Mouse (Mus musculus): ENCODE measurements around the gene Phf24.

Phf24 gene

GRCm38 (mm10) chr4:42916617-42917401 lies at the start of gene Phf24:
TSS of gene Phf24 (plus strand) at chr4:42916660.
- no peak for DNase-seq (ENCODE audit: low spot score)

- DNase-seq (ENCODE audit: low spot score) = no peak
Measured at GRCm38 (mm10) chr4:42867390-42867789, 49.1 kb upstream of the Phf24 start.

DNA sequence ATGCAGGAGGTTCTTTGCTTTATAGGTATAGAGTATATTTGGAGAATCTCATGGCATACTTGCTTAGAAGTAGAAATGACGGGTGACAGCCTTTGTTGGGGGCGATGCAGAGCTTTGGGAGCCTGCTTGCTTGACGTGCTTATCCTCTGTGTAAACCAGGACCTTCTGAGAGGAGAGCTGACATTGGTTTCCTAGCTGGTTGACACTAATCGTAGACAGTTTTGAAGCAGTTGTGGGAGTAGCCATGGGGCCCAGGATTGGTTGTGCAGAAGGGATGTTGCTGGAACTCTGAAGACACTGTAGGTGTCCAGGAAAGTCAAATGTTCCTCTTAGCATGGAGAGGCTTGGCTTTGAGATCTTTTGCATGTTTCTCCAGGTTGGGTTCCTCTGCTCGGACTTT lies 48.3 kb upstream of the Phf24 start:
- DNase-seq (ENCODE audit: low spot score) = no peak

DNA sequence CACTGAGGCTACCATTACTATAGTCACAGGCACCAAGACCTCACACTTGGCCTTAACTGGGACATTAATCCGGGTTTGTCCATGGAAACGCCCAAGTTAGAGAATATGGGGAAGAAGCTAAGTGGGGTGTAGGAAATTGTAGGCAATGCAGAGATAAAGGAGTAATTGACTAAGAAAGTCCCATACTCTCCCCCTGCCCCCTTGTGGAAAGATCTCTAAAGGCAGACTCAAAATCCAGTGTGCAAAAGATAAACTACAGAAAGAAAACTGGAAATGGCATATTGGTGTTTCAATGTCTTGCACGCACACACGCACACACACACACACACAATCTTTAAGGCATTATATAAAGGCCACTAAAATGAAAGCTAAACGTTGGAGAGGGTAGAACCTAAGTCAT lies 45.7 kb upstream of the Phf24 start:
- DNase-seq (ENCODE audit: low spot score) = no peak

GRCm38 (mm10) chr4:42872151-42872550 lies 44.3 kb upstream of the Phf24 start:
- no peak for DNase-seq (ENCODE audit: low spot score)

- no peak for DNase-seq (ENCODE audit: low spot score)
Measured at GRCm38 (mm10) chr4:42872746-42873435, 43.6 kb upstream of the Phf24 start.

DNA sequence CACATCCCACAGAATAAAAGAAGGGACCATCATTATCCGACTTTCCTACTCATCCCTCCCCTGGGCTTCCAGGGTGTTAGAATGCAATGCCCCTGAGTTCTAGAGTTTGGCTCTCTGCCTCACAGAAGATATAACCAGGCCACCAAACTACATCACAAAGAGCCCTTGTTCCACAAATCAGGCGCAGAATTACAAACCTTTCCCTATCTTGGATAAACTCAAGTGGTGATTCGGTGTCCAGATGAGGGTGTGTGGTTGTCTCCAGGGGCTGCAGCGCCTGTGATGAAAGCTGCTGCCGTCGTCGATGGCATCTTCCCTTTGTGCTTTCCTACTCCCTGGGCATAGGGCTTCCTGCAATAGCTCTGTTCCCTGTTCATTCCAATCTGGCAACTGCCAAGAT lies 42.3 kb upstream of the Phf24 start, which contains the start of gene Fam205c:
Gene Fam205c (minus strand): TSS at position 101 of the 400 bp plus-strand sequence.
- no peak for DNase-seq (ENCODE audit: low spot score)

DNA sequence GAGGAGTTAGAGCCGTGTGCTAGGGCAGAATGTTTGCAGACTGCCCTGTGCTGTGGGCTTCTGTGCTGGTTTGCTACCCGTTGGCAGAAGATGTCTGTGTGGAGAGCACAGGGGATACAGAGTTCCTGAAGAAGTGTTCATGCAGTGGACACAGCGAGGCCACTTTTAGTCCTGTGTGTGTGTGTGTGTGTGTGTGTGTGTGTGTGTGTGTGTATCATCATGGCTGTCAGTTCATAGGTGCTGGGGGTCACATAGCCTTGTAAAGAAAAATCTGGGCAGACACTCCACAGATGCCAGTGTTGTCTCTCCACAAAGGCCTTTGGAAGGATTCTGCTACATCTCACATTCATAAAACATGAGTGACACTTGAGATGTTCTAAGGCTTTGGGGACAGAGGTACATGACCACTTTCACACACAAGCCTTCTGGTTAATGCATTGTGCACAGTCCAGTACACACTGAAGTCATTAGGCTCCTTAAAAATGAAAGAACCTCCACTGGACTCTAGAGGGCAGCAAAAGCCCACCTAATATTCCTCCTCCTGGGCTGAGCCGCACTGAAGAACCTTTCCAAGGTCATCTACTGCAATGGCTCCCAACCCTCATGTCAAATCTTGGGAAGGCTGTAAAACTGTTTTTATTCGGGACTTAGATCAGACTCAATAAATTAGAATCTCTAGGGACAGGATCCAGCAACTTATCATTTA lies 39.7 kb upstream of the Phf24 start:
- DNase-seq (ENCODE audit: low spot score) = peak; percentile 47

DNA sequence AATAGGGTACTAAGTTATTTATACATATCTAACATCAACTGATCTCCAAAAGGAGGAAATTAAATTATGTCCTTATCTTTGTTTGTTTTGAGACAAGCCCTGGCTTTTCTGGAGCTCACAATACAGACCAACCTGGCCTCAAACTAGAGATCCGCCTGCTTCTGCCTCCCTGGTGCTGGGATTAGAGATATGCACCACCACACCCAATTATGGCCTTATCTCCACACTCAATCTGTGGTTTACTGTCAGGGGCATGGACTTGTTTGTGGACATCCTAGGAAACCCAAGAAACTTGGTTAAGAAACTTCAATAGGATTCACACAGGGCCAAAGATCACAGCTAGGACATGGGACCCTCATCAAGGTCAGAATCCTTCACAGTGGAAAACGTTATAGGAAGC lies 38.8 kb upstream of the Phf24 start:
- no peak for DNase-seq (ENCODE audit: low spot score)

GRCm38 (mm10) chr4:42879829-42880676 lies 36.4 kb upstream of the Phf24 start:
- peak; percentile 68 for DNase-seq (ENCODE audit: low spot score)

DNA sequence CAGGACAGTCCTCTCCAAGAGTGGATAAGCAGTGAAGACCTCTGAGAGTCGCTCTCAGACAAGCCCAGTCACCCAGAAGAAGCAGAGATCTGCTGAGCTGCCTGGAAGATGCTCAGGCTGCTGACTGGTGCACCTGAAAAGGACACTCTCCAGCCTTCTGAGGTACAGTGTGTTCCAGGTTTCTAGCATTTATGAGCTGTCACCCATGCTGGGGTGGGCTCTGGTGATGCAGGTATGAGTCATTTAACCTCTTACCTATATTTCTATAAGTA lies 35.8 kb upstream of the Phf24 start:
- no peak for DNase-seq (ENCODE audit: low spot score)

- no peak for DNase-seq (ENCODE audit: low spot score)
Measured at GRCm38 (mm10) chr4:42886926-42887325, 29.5 kb upstream of the Phf24 start.

GRCm38 (mm10) chr4:42888806-42889205 lies 27.7 kb upstream of the Phf24 start:
- DNase-seq (ENCODE audit: low spot score) = no peak

DNA sequence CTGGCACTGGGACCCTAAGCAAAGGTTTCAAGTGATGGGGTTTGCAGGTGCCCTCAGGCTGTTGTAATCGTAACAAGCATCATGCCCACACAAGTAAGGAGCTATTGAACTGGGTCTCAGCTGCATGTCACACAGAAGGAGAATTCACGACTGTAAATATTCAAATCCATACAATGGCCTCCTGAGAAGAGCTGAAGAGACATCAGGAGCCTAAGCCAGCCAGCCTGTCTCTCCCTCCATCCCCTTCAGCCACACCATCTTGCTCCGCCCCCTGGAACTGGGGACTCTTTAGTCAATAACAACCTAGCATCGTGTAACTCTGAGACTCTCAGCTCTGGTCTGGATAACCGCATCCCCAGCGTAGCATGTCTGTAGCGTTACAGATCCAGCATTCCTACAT lies 25.3 kb upstream of the Phf24 start:
- no peak for DNase-seq (ENCODE audit: low spot score)

GRCm38 (mm10) chr4:42895118-42895517 lies 21.3 kb upstream of the Phf24 start:
- DNase-seq (ENCODE audit: low spot score) = no peak

- DNase-seq (ENCODE audit: low spot score) = no peak
Measured at GRCm38 (mm10) chr4:42898914-42899313, 17.5 kb upstream of the Phf24 start.

DNA sequence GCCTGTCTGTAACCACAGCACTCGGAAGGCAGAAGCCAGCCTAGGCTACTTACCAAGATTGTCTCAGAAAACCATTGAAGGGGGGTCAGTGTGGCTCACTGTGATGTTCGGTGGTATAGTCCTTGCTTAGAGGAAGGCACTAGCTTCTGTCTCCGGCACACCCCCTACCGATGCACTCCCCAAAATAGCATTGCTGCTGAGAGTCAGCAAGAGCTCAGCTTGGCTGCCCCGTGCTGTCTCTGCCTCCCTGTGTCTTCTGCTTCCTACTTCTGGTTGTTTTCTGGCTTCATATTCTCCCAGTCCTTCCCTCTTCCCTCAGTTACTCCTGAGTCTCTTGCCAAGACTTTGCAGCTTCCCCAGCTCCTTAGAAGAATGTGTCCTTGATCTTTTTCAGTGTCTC lies 15.6 kb upstream of the Phf24 start:
- no peak for DNase-seq (ENCODE audit: low spot score)

DNA sequence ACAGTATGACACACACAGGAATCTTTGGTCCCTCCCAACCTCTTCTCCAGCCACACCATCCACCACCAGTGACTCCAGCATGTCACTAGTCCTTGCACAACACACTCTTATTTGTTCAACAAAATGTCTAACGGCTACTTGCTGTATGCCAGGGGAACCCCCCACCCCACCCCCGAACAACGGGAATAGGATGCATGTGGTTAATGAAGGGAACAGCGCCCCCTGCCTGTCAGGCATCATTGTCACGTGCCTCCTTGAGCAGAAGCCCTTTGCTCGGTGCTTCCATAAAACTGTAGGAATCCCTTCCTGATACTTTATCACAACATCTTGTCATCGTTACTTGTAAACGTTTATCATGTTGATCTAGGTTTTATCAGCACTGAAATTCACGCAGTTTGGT lies 14.3 kb upstream of the Phf24 start:
- peak; percentile 22 for DNase-seq (ENCODE audit: low spot score)

GRCm38 (mm10) chr4:42902730-42903129 lies 13.7 kb upstream of the Phf24 start:
- DNase-seq (ENCODE audit: low spot score) = no peak

- no peak for DNase-seq (ENCODE audit: low spot score)
Measured at GRCm38 (mm10) chr4:42903942-42904341, 12.5 kb upstream of the Phf24 start.

- DNase-seq (ENCODE audit: low spot score) = no peak
Measured at GRCm38 (mm10) chr4:42904523-42904922, 11.9 kb upstream of the Phf24 start.

- DNase-seq (ENCODE audit: low spot score) = no peak
Measured at GRCm38 (mm10) chr4:42904966-42905365, 11.5 kb upstream of the Phf24 start.

Measured in c-Kit-positive CD71-positive TER-119-positive erythroid progenitor cells, embryonic 14.5 days (primary cell).